Mouse (Mus musculus): ENCODE results near the gene Neo1.

DNA sequence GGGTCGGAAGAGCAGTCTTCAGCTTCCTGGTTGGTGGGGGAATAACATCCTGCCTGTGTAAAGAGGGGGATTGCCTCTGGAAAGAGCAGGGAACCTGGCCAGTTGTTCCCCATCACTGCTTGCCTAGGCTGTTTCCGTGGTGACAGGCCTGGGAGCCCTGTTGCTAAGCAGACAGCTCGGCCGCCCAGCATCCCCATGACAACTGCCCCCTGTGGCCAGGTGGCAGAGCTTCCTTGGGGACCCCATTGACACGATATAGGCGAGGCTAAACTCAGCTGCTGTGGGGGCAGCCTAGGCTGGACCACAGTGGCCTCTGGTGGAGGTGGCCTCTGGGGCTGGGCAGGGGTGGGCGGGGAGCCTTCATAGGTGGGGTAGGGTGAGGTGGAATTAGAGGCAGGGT, 172.4 kb downstream of the Neo1 start:
- TF ChIP-seq EP300 (IDR thresholded peaks at IDR 0.05) (no peak), CTCF (IDR thresholded peaks at IDR 0.05) (no peak)
